Mouse (Mus musculus): ENCODE data around the gene Lyrm7.

Gene Lyrm7

GRCm38 (mm10) chr11:54801791-54802558 is 58.7 kb downstream of the Lyrm7 start:
- DNase-seq (ENCODE audit: inconsistent ontology term) = no peak

DNA sequence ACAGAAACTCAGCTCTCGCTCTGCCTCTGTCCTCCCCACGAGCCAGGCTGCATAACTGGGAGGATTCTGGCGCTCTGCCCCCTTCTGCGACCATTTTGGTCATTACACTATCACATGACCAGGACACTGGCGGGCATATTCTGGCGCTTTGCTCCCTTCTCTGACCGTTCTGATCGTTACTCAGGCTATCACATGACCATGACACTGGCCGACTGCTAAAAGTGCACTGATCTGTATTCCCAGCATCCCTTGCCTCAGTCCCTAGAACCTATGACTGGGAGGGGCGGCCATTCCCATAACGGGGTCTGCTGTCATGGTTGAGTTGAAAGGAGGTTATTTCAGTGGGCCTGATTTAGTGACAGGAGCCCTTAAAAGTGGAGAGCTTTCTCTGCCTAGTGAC is 64.2 kb downstream of the Lyrm7 start:
- no peak for DNase-seq (ENCODE audit: inconsistent ontology term)

- DNase-seq (ENCODE audit: inconsistent ontology term) = no peak
Observed at GRCm38 (mm10) chr11:54794678-54795077, 66.0 kb downstream of the Lyrm7 start.

GRCm38 (mm10) chr11:54793173-54793572 is 67.5 kb downstream of the Lyrm7 start:
- no peak for DNase-seq (ENCODE audit: inconsistent ontology term)

GRCm38 (mm10) chr11:54791458-54791857 is 69.3 kb downstream of the Lyrm7 start:
- DNase-seq (ENCODE audit: inconsistent ontology term) = no peak

DNA sequence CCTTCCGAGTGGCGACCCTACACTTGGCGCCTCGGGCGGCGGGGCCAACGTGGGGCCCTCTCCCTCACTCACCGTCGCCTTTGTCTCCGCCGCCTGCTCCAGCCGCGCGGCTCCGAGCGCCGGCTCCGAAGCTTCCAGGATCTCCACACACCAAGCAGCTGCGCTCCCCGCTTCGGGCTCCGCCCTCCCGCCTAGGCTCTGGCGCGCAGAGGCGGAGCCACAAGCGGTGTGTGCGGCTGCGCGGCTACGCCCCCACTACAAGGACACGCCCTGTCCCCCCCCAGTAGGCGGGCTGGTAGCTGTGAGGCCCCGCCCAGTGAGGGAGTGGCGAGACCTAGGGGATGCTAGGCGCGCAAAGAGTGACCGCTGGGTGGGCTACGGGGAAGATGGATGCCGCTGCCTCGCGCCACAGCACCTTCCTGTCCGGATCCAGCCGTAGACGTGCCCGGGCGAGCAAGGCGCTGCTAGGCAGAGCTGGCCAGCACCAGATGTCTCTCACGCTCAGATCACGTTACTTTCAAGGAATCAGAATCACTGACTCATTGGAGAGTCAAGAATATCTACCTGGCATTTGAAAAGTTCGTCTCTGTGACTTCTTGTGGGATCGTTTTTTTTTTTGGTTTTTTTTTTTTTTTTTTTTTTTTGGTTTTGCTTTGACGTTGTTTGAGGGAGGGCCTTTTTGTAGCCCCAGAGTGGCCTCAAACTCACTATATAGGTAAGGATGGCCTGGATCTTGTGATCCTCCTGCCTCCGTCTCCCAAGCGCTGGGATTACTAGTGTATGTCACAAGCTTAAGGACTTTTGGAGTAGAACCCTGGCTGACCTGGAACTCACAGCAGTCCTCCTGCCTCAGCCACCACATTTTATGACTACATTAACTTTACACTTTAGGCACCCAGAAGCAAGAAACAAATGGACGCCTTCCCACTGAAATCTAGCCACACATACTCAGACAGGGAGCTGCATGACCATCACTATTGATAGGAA is 72.9 kb downstream of the Lyrm7 start, which contains the start of gene Cdc42se2:
Gene Cdc42se2 (minus strand): TSS at position 188 of the 987 bp plus-strand sequence.
- peak; percentile 99 for DNase-seq (ENCODE audit: inconsistent ontology term)

DNA sequence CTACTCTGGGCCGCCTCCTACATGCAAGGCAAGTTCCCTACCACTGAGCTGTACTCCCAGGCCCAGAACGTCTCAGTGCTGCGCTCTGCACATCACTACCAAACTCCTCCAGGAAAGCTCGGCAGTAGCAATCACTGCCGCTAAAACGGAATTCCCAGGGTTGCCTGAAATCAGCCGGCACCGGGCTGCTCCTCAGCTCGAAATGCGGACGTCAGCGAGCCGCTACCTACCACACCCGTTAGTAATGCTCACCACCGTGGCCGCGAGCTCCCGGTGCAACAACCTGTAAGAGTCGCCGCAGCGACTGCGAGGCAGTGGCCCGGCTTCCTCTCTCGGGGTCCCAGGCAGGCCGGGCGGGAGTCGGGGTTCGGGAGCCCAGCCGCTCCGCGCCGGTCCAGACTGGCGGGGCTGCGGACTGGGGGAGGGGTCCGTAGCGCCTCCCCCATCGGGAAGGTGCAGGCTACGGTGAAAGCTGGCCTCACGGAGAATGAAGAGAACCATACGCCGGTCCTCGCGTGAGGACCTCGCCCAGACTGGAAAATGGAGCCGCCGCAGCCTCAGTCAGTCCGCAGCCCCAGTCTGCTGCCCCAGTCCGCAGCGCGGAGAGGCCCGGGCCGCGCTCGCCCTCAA is 73.7 kb downstream of the Lyrm7 start:
- DNase-seq (ENCODE audit: inconsistent ontology term) = no peak

GRCm38 (mm10) chr11:54785566-54785965 is 75.2 kb downstream of the Lyrm7 start:
- no peak for DNase-seq (ENCODE audit: inconsistent ontology term)

- DNase-seq (ENCODE audit: inconsistent ontology term) = no peak
Observed at GRCm38 (mm10) chr11:54784436-54784835, 76.3 kb downstream of the Lyrm7 start.

- no peak for DNase-seq (ENCODE audit: inconsistent ontology term)
Observed at GRCm38 (mm10) chr11:54782253-54782652, 78.5 kb downstream of the Lyrm7 start.

GRCm38 (mm10) chr11:54779946-54780345 is 80.8 kb downstream of the Lyrm7 start:
- DNase-seq (ENCODE audit: inconsistent ontology term) = no peak

- no peak for DNase-seq (ENCODE audit: inconsistent ontology term)
Observed at GRCm38 (mm10) chr11:54778131-54778844, 82.4 kb downstream of the Lyrm7 start.

- DNase-seq (ENCODE audit: inconsistent ontology term) = peak; percentile 20
Observed at GRCm38 (mm10) chr11:54777387-54778130, 83.2 kb downstream of the Lyrm7 start.
